Mouse (Mus musculus): Measurements from ENCODE around the gene Rbbp8nl. TPM values are rescaled to one million over a fixed set of nuclear protein-coding genes. Genes with fewer than 3 reads are reported as not detected.

Gene Rbbp8nl
- polyA plus RNA-seq, 1 experiment, result not detected

DNA sequence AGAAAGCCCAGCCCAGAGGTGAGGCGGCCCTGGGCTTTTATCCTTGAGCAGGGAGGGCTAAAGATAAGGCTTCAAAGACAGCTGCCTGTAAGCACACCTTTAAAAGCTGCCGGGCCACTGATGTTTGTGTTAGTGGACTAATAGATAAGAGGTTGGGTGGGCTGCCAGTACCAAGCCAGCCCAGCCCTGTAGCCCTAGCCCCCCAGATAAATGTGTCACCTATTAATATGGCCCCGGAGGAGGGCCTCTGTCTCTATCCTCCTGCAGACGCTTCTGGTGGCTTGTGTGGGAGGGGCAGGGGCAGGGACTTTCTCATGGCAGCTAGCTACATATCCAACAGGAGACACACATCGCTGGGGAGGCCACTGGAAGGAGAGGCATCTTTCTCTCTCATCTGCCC lies 11.1 kb upstream of the Rbbp8nl start:
- no peak overlapping the region for H3K4me3 ChIP-seq (replicated peaks; ENCODE audit: control insufficient read depth, low read depth, low read length)
- 42% methylated on average over 5 of the region's 5 CpGs for WGBS
- H3K4me1 ChIP-seq (ENCODE audit: control insufficient read depth, insufficient read depth, low read length), result no peaks in the 10 kb centered on the region
- no peak for TF ChIP-seq CTCF (IDR thresholded peaks at IDR 0.05; ENCODE audit: control insufficient read depth, insufficient read depth, low read length)
- H3K27ac ChIP-seq (ENCODE audit: control insufficient read depth, insufficient read depth, low read depth, low read length, poor library complexity), result no peak overlapping the region

DNA sequence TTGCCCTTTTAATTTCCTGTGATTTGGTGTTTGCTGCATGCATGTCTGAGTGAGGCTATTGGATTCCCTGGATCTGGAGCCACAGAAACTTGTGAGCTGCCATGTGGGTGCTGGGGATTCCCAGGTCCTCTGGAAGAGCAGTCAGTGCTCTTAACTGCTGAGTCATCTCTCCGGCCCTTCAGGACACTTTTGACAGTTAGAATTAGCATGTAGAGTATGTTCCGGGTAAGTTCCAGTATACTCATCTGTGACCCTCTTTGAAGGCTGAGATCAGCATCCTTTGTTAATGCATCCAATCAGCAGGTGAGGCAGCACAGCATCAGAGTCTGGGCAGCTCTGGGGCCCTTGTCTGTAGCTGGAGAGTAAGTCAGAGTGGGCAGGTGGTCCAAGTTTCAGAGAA lies 10.6 kb upstream of the Rbbp8nl start:
- TF ChIP-seq POLR2A (IDR thresholded peaks at IDR 0.05; ENCODE audit: borderline replicate concordance, control insufficient read depth, low read depth, low read length) (no peak), CTCF (IDR thresholded peaks at IDR 0.05; ENCODE audit: control insufficient read depth, insufficient read depth, low read length) (no peak)
- 19% methylated on average over 2 of the region's 2 CpGs for WGBS
- no peaks in the 10 kb centered on the region for H3K4me1 ChIP-seq (ENCODE audit: control insufficient read depth, insufficient read depth, low read length)
- no peak overlapping the region for H3K4me3 ChIP-seq (replicated peaks; ENCODE audit: control insufficient read depth, low read depth, low read length)
- H3K27ac ChIP-seq (ENCODE audit: control insufficient read depth, insufficient read depth, low read depth, low read length, poor library complexity), result no peak overlapping the region

- 89% methylated on average over 8 of the region's 8 CpGs for WGBS
- Histone ChIP-seq H3K27ac (ENCODE audit: control insufficient read depth, insufficient read depth, low read depth, low read length, poor library complexity) (no peak overlapping the region), H3K4me3 (replicated peaks; ENCODE audit: control insufficient read depth, low read depth, low read length) (no peak overlapping the region), H3K4me1 (ENCODE audit: control insufficient read depth, insufficient read depth, low read length) (no peaks in the 10 kb centered on the region)
- no peak for TF ChIP-seq CTCF (IDR thresholded peaks at IDR 0.05; ENCODE audit: control insufficient read depth, insufficient read depth, low read length)
- no peak for TF ChIP-seq POLR2A (IDR thresholded peaks at IDR 0.05; ENCODE audit: borderline replicate concordance, control insufficient read depth, low read depth, low read length)
Observed at GRCm38 (mm10) chr2:180292906-180293305, 3.2 kb upstream of the Rbbp8nl start.

DNA sequence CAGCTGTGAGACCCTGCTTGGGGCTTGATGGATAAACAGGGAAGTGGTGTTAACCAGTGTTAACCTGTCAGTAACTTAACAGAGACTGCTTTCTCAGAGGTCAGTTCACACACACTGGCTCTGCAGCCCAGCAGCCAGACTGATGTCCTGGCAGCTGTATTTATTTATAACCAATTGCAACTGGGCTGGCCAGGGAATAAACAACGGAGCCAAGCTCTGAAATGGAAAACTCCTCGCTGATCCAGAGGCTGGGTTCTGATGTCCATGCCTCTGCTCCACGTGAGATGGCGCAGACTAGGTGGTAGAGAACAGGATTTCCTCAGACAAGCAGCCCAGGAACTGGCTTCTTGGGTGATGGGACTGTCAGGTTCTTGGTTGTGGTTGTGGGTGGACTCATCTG lies 2.3 kb upstream of the Rbbp8nl start:
- TF ChIP-seq CTCF (IDR thresholded peaks at IDR 0.05; ENCODE audit: control insufficient read depth, insufficient read depth, low read length), result no peak
- no peak for TF ChIP-seq POLR2A (IDR thresholded peaks at IDR 0.05; ENCODE audit: borderline replicate concordance, control insufficient read depth, low read depth, low read length)
- 68% methylated on average over 4 of the region's 4 CpGs for WGBS
- Histone ChIP-seq H3K27ac (ENCODE audit: control insufficient read depth, insufficient read depth, low read depth, low read length, poor library complexity) (no peak overlapping the region), H3K4me1 (ENCODE audit: control insufficient read depth, insufficient read depth, low read length) (no peaks in the 10 kb centered on the region), H3K4me3 (replicated peaks; ENCODE audit: control insufficient read depth, low read depth, low read length) (no peak overlapping the region)

GRCm38 (mm10) chr2:180291566-180291965 lies 1.9 kb upstream of the Rbbp8nl start:
- 68% methylated on average over 5 of the region's 5 CpGs for WGBS
- TF ChIP-seq POLR2A (IDR thresholded peaks at IDR 0.05; ENCODE audit: borderline replicate concordance, control insufficient read depth, low read depth, low read length) (no peak), CTCF (IDR thresholded peaks at IDR 0.05; ENCODE audit: control insufficient read depth, insufficient read depth, low read length) (no peak)
- no peaks in the 10 kb centered on the region for H3K4me1 ChIP-seq (ENCODE audit: control insufficient read depth, insufficient read depth, low read length)
- no peak overlapping the region for H3K4me3 ChIP-seq (replicated peaks; ENCODE audit: control insufficient read depth, low read depth, low read length)
- H3K27ac ChIP-seq (ENCODE audit: control insufficient read depth, insufficient read depth, low read depth, low read length, poor library complexity), result no peak overlapping the region

GRCm38 (mm10) chr2:180290503-180290902 lies 824 bp upstream of the Rbbp8nl start:
- Histone ChIP-seq H3K4me1 (ENCODE audit: control insufficient read depth, insufficient read depth, low read length) (no peaks in the 10 kb centered on the region), H3K4me3 (replicated peaks; ENCODE audit: control insufficient read depth, low read depth, low read length) (no peak overlapping the region), H3K27ac (ENCODE audit: control insufficient read depth, insufficient read depth, low read depth, low read length, poor library complexity) (no peak overlapping the region)
- WGBS, result 28% methylated on average over 6 of the region's 6 CpGs
- TF ChIP-seq CTCF (IDR thresholded peaks at IDR 0.05; ENCODE audit: control insufficient read depth, insufficient read depth, low read length), result no peak
- TF ChIP-seq POLR2A (IDR thresholded peaks at IDR 0.05; ENCODE audit: borderline replicate concordance, control insufficient read depth, low read depth, low read length), result no peak

DNA sequence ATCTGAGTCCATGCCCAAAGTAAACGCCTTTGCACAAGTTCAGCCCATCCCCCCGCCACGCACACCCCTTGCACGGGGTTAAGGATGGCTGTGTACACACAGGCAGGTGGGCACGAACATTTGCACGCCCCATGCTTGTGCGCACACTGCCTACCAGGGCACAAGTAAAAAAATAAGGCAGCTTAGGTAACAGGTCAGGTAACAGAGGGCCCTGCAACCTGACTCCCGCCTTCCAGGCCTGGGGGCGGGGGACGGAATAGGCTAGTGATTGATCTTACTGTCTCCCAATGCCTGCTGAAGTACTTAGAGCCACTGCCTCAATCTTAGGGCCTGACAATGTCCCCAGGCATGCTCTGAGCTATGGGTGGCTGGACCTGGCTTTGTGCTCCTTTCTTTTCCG lies 713 bp downstream of the Rbbp8nl start:
- H3K4me1 ChIP-seq (ENCODE audit: control insufficient read depth, insufficient read depth, low read length), result no peaks in the 10 kb centered on the region
- no peak overlapping the region for H3K27ac ChIP-seq (ENCODE audit: control insufficient read depth, insufficient read depth, low read depth, low read length, poor library complexity)
- H3K4me3 ChIP-seq (replicated peaks; ENCODE audit: control insufficient read depth, low read depth, low read length), result no peak overlapping the region
- no peak for TF ChIP-seq POLR2A (IDR thresholded peaks at IDR 0.05; ENCODE audit: borderline replicate concordance, control insufficient read depth, low read depth, low read length)
- no peak for TF ChIP-seq CTCF (IDR thresholded peaks at IDR 0.05; ENCODE audit: control insufficient read depth, insufficient read depth, low read length)
- 80% methylated on average over 11 of the region's 11 CpGs for WGBS

GRCm38 (mm10) chr2:180279321-180279720 lies 10.4 kb downstream of the Rbbp8nl start:
- Histone ChIP-seq H3K4me1 (ENCODE audit: control insufficient read depth, insufficient read depth, low read length) (peaks cover 6% of the 10 kb centered on the region; the same call in 1 of the 2 replicates), H3K4me3 (replicated peaks; ENCODE audit: control insufficient read depth, low read depth, low read length) (no peak overlapping the region), H3K27ac (ENCODE audit: control insufficient read depth, insufficient read depth, low read depth, low read length, poor library complexity) (no peak overlapping the region)
- TF ChIP-seq CTCF (IDR thresholded peaks at IDR 0.05; ENCODE audit: control insufficient read depth, insufficient read depth, low read length), result no peak
- TF ChIP-seq POLR2A (IDR thresholded peaks at IDR 0.05; ENCODE audit: borderline replicate concordance, control insufficient read depth, low read depth, low read length), result no peak
- WGBS, result 76% methylated on average over 8 of the region's 8 CpGs

GRCm38 (mm10) chr2:180277773-180278320 lies 11.8 kb downstream of the Rbbp8nl start:
- peaks cover 6% of the 10 kb centered on the region; the same call in 1 of the 2 replicates for H3K4me1 ChIP-seq (ENCODE audit: control insufficient read depth, insufficient read depth, low read length)
- TF ChIP-seq CTCF (IDR thresholded peaks at IDR 0.05; ENCODE audit: control insufficient read depth, insufficient read depth, low read length) (no peak), POLR2A (IDR thresholded peaks at IDR 0.05; ENCODE audit: borderline replicate concordance, control insufficient read depth, low read depth, low read length) (no peak)
- no peak overlapping the region for H3K27ac ChIP-seq (ENCODE audit: control insufficient read depth, insufficient read depth, low read depth, low read length, poor library complexity)
- 74% methylated on average over 8 of the region's 8 CpGs for whole genome bisulfite sequencing
- no peak overlapping the region for H3K4me3 ChIP-seq (replicated peaks; ENCODE audit: control insufficient read depth, low read depth, low read length)

Data from bone marrow, adult 2 months (tissue).